Mouse (Mus musculus): ENCODE data around the gene Slc24a2.

GRCm38 (mm10) chr4:86955448-86955847, 274.8 kb downstream of the Slc24a2 start:
- no peak for TF ChIP-seq CTCF (IDR thresholded peaks at IDR 0.05; ENCODE audit: borderline replicate concordance, control insufficient read depth, extremely low read depth, insufficient read depth, low read length, poor library complexity)
- TF ChIP-seq POLR2A (IDR thresholded peaks at IDR 0.05; ENCODE audit: control insufficient read depth, extremely low read depth, insufficient read depth, low read length, poor library complexity) = no peak
